Mouse (Mus musculus) MEL (cell line): ENCODE data around the gene Hspb6. TPM values are rescaled to one million over a fixed set of nuclear protein-coding genes. Genes with fewer than 3 reads are reported as not detected.

Experiments used
- DNase-seq: peaks from one replicate; pipeline ENCODE4 v3.0.0; 2011; ENCODE audit warnings: low read depth, low spot score
- H3K27ac ChIP-seq: 2 replicates; pipeline ENCODE4 v1.5.1; 2012; ENCODE audit warnings: low read depth, mild to moderate bottlenecking, control low read depth, low read length, moderate library complexity; ENCODE audit not compliant: control insufficient read depth
- H3K27me3 ChIP-seq, 2 experiments: fragments of 150-350 bp in 1 of 2; sonication (generic) in 1 of 2; 2 replicates each; pipeline ENCODE4 v1.6.1; 2012; ENCODE audit warnings: low read length in 2 of 2, mild to moderate bottlenecking in 2 of 2, improper control_type of control experiment in 1 of 2, moderate library complexity in 1 of 2; ENCODE audit not compliant: insufficient read depth in 2 of 2, control insufficient read depth in 1 of 2
- H3K36me3 ChIP-seq, 2 experiments: 2 replicates each; pipeline ENCODE4 v1.6.1; 2012 to 2014; ENCODE audit warnings: low read length in 2 of 2, improper control_type of control experiment in 1 of 2, inconsistent platforms in 1 of 2, mild to moderate bottlenecking in 1 of 2; ENCODE audit not compliant: insufficient read depth in 2 of 2, control insufficient read depth in 1 of 2
- H3K4me1 ChIP-seq, 2 experiments: fragments of 150-350 bp in 1 of 2; sonication (generic) in 1 of 2; 2 replicates each; pipeline ENCODE4 v1.6.1; 2012; ENCODE audit warnings: low read length in 2 of 2, improper control_type of control experiment in 1 of 2, mild to moderate bottlenecking in 1 of 2; ENCODE audit not compliant: insufficient read depth in 2 of 2, control insufficient read depth in 1 of 2
- H3K4me3 ChIP-seq, 2 experiments: fragments of 150-350 bp in 1 of 2; sonication (generic) in 1 of 2; 2 replicates each; pipeline ENCODE4 v1.5.1; 2012; ENCODE audit warnings: low read depth in 2 of 2, low read length in 2 of 2, mild to moderate bottlenecking in 2 of 2, moderate library complexity in 2 of 2, control low read depth in 1 of 2, improper control_type of control experiment in 1 of 2; ENCODE audit not compliant: control insufficient read depth in 1 of 2, insufficient read depth in 1 of 2
- H3K79me2 ChIP-seq: 2 replicates; pipeline ENCODE4 v1.6.1; 2012; ENCODE audit warnings: mild to moderate bottlenecking, low read length, moderate library complexity; ENCODE audit not compliant: control insufficient read depth, poor library complexity, insufficient read depth
- H3K9ac ChIP-seq: 2 replicates; pipeline ENCODE4 v1.6.1; 2012; ENCODE audit warnings: low read depth, mild to moderate bottlenecking, control low read depth, low read length, moderate library complexity; ENCODE audit not compliant: control insufficient read depth, poor library complexity, severe bottlenecking
- H3K9me3 ChIP-seq: fragments of 150-350 bp; sonication (generic); replicated peaks from 2 replicates; pipeline ENCODE4 v1.6.1; 2012; ENCODE audit warnings: mild to moderate bottlenecking, low read length, improper control_type of control experiment, moderate library complexity; ENCODE audit not compliant: insufficient read depth
- CTCF ChIP-seq, 3 experiments: IDR thresholded peaks in 2 of 3; conservative IDR thresholded peaks in 1 of 3; 2 replicates each; pipeline ENCODE4 v1.5.1; 2011 to 2012; ENCODE audit warnings: low read length in 3 of 3, low read depth in 2 of 3, mild to moderate bottlenecking in 2 of 3, improper control_type of control experiment in 1 of 3, inconsistent platforms in 1 of 3, mixed read lengths in 1 of 3, moderate library complexity in 1 of 3; ENCODE audit not compliant: control insufficient read depth in 1 of 3, insufficient read depth in 1 of 3, poor library complexity in 1 of 3, severe bottlenecking in 1 of 3
- E2F4 ChIP-seq: IDR thresholded peaks from 2 replicates; pipeline ENCODE4 v1.6.1; 2011; ENCODE audit warnings: low read depth, low read length, improper control_type of control experiment, borderline replicate concordance
- ELF1 ChIP-seq: IDR thresholded peaks from 2 replicates; pipeline ENCODE4 v1.6.1; 2014; ENCODE audit warnings: low read depth, mild to moderate bottlenecking, inconsistent platforms, low read length, improper control_type of control experiment, moderate library complexity
- EP300 ChIP-seq, 2 experiments: IDR thresholded peaks; 2 replicates each; pipeline ENCODE4 v1.6.1; 2011; ENCODE audit warnings: improper control_type of control experiment in 2 of 2, low read length in 2 of 2, low read depth in 1 of 2, mild to moderate bottlenecking in 1 of 2
- ETS1 ChIP-seq: IDR thresholded peaks from 2 replicates; pipeline ENCODE4 v1.6.1; 2012; ENCODE audit warnings: low read depth, mild to moderate bottlenecking, inconsistent platforms, low read length, improper control_type of control experiment, moderate library complexity
- GABPA ChIP-seq: IDR thresholded peaks from 2 replicates; pipeline ENCODE4 v1.6.1; 2012; ENCODE audit warnings: low read depth, mild to moderate bottlenecking, inconsistent platforms, low read length, improper control_type of control experiment, moderate library complexity
- GATA1 ChIP-seq: IDR thresholded peaks from 2 replicates; pipeline ENCODE4 v1.6.1; 2011; ENCODE audit warnings: low read depth, low read length, improper control_type of control experiment
- HCFC1 ChIP-seq: IDR thresholded peaks from 2 replicates; pipeline ENCODE4 v1.6.1; 2012; ENCODE audit warnings: low read depth, mild to moderate bottlenecking, inconsistent platforms, low read length, improper control_type of control experiment, moderate library complexity
- JUND ChIP-seq: IDR thresholded peaks from 2 replicates; pipeline ENCODE4 v1.6.1; 2011; ENCODE audit warnings: low read depth, mild to moderate bottlenecking, improper control_type of control experiment, low read length
- KAT2A ChIP-seq: conservative IDR thresholded peaks from 2 replicates; pipeline ENCODE4 v1.6.1; 2012; ENCODE audit warnings: low read depth, low read length, improper control_type of control experiment, inconsistent platforms
- MAFK ChIP-seq: IDR thresholded peaks from 2 replicates; pipeline ENCODE4 v1.6.1; 2011; ENCODE audit warnings: low read depth, mild to moderate bottlenecking, low read length, improper control_type of control experiment, borderline replicate concordance
- MAZ ChIP-seq: IDR thresholded peaks from 2 replicates; pipeline ENCODE4 v1.6.1; 2012; ENCODE audit warnings: low read depth, mild to moderate bottlenecking, inconsistent platforms, low read length, improper control_type of control experiment
- MEF2A ChIP-seq: IDR thresholded peaks from 2 replicates; pipeline ENCODE4 v1.6.1; 2014; ENCODE audit warnings: low read depth, mild to moderate bottlenecking, inconsistent platforms, low read length, improper control_type of control experiment; ENCODE audit not compliant: poor library complexity, insufficient replicate concordance, severe bottlenecking; ENCODE audit errors: extremely low read depth
- MXI1 ChIP-seq: IDR thresholded peaks from 2 replicates; pipeline ENCODE4 v1.6.1; 2011; ENCODE audit warnings: mild to moderate bottlenecking, low read depth, low read length, improper control_type of control experiment
- MYB ChIP-seq: IDR thresholded peaks from 2 replicates; pipeline ENCODE4 v1.6.1; 2011; ENCODE audit warnings: mild to moderate bottlenecking, low read depth, low read length, improper control_type of control experiment
- MYC ChIP-seq: IDR thresholded peaks from 2 replicates; pipeline ENCODE4 v1.6.1; 2011; ENCODE audit warnings: low read depth, mild to moderate bottlenecking, low read length, improper control_type of control experiment, moderate library complexity
- NRF1 ChIP-seq: IDR thresholded peaks from 2 replicates; pipeline ENCODE4 v1.6.1; 2014; ENCODE audit warnings: low read depth, mild to moderate bottlenecking, inconsistent platforms, low read length, improper control_type of control experiment, moderate library complexity; ENCODE audit not compliant: poor library complexity, insufficient read depth, severe bottlenecking
- POLR2A ChIP-seq, 2 experiments: IDR thresholded peaks; 2 replicates each; pipeline ENCODE4 v1.6.1; 2011 to 2012; ENCODE audit warnings: low read length in 2 of 2, mild to moderate bottlenecking in 2 of 2, control low read depth in 1 of 2, improper control_type of control experiment in 1 of 2, low read depth in 1 of 2, moderate library complexity in 1 of 2; ENCODE audit not compliant: control insufficient read depth in 1 of 2, insufficient read depth in 1 of 2, poor library complexity in 1 of 2
- POLR2AphosphoS5 ChIP-seq: IDR thresholded peaks from 2 replicates; pipeline ENCODE4 v1.6.1; 2012; ENCODE audit warnings: low read depth, borderline replicate concordance, mild to moderate bottlenecking, inconsistent platforms, low read length, moderate library complexity, mixed read lengths
- RAD21 ChIP-seq: IDR thresholded peaks from 2 replicates; pipeline ENCODE4 v1.6.1; 2011; ENCODE audit warnings: mild to moderate bottlenecking, low read depth, low read length, improper control_type of control experiment
- RCOR1 ChIP-seq: IDR thresholded peaks from 2 replicates; pipeline ENCODE4 v1.6.1; 2012; ENCODE audit warnings: low read depth, mild to moderate bottlenecking, inconsistent platforms, low read length, improper control_type of control experiment
- SMC3 ChIP-seq: IDR thresholded peaks from 2 replicates; pipeline ENCODE4 v1.6.1; 2011; ENCODE audit warnings: low read depth, low read length, improper control_type of control experiment
- TBP ChIP-seq: IDR thresholded peaks from 2 replicates; pipeline ENCODE4 v1.8.0; 2011; ENCODE audit warnings: low read depth, low read length, improper control_type of control experiment
- UBTF ChIP-seq: IDR thresholded peaks from 2 replicates; pipeline ENCODE4 v1.6.1; 2012; ENCODE audit warnings: low read depth, mild to moderate bottlenecking, inconsistent platforms, low read length, improper control_type of control experiment, moderate library complexity, borderline replicate concordance; ENCODE audit not compliant: insufficient read depth
- USF1 ChIP-seq: IDR thresholded peaks from 2 replicates; pipeline ENCODE4 v1.6.1; 2014; ENCODE audit warnings: low read depth, mild to moderate bottlenecking, inconsistent platforms, low read length, improper control_type of control experiment, moderate library complexity
- USF2 ChIP-seq, 2 experiments: IDR thresholded peaks; 2 replicates each; pipeline ENCODE4 v1.6.1; 2011 to 2012; ENCODE audit warnings: improper control_type of control experiment in 2 of 2, low read length in 2 of 2, borderline replicate concordance in 1 of 2, inconsistent platforms in 1 of 2, low read depth in 1 of 2, mild to moderate bottlenecking in 1 of 2; ENCODE audit not compliant: insufficient read depth in 1 of 2
- ZKSCAN1 ChIP-seq: IDR thresholded peaks from 2 replicates; pipeline ENCODE4 v1.6.1; 2012; ENCODE audit warnings: low read depth, mild to moderate bottlenecking, inconsistent platforms, low read length, improper control_type of control experiment, moderate library complexity
- ZMIZ1 ChIP-seq: IDR thresholded peaks from 2 replicates; pipeline ENCODE4 v1.6.1; 2012; ENCODE audit warnings: low read depth, mild to moderate bottlenecking, inconsistent platforms, low read length, improper control_type of control experiment, moderate library complexity
- polyA plus RNA-seq, 2 experiments: library from polyadenylated mRNA; stranded (reverse) in 1 of 2; unstranded in 1 of 2; fragments of >175 nt in 1 of 2; fragments of >200 nt in 1 of 2; gene quantifications; 2 replicates each; pipeline versions ENCODE4 v1.2.1 to v1.2.4; 2012; ENCODE audit warnings: low replicate concordance in 2 of 2, low read depth in 1 of 2; ENCODE audit not compliant: insufficient read length in 2 of 2, insufficient read depth in 1 of 2, missing spikeins in 1 of 2
- total RNA-seq: library from RNA; depleted of rRNA; stranded (reverse); fragments of 300-350 nt; gene quantifications from 2 replicates; pipeline ENCODE4 v1.2.3, GENCODE M21; 2012

The Hspb6 gene
- total and polyA plus RNA-seq, 3 experiments: 1.5 to 12.4 TPM; not detected in 1

DNA sequence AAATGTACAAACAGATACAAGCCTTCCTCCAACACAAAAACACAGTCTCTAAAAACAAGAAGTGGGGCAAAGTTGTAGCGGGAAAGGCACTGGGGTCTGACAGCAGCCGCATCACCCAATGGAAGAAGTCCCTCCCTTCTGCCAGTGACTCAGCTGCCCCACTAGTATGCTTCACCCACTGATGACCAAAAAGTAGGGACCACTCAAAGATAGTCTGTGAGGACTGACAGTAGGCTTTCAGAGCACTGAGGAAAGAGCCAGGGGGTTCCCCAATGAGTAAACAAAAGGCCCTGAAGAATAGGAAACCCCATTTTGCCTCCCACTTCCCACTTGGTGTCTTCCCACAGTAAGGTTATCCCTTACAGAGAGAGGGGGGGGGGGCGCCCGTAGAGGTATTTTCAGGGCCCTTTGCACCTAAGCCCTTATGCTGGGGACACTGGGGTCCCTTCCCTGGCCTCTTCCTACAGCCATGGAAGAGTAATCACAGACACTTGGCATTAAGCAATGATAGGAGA, 42.6 kb downstream of the Hspb6 start (continued):
- TF ChIP-seq MAFK (no peak), ELF1 (no peak), E2F4 (no peak), POLR2AphosphoS5 (no peak), ZKSCAN1 (no peak), GABPA (no peak), NRF1 (no peak), JUND (0 out of 2 replicates have a peak, but pooled peaks have one; percentile 5), TBP (no peak), MYC (no peak), RAD21 (no peak), ZMIZ1 (no peak), HCFC1 (no peak; the same call in 1 of the 2 replicates), MAZ (no peak), UBTF (no peak), MEF2A (no peak), MXI1 (0 out of 2 replicates have a peak, but pooled peaks have one; percentile 2)
- TF ChIP-seq, all 39 proteins: peak for 6

DNA sequence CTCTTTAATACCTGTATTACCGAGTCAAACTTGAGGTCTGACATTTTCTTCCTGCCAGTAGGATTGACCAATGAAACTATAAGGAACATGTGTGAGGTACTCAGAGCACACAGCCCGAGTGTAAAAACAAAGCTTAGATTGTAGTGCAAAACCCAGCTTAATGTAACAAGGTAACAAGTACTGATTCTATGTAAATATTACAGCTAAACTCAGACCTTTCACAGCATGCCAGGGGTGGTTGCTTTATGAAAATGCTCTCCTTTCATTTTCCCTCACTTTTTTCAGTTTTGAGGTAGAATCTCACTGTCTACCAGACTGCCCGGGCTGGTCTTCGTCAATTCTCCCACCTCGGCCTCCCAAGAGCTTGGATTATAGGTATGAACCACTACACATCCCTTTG, 44.1 kb downstream of the Hspb6 start:
- no peak overlapping the region for H3K27ac ChIP-seq
- H3K4me1 ChIP-seq: peaks cover 7 to 35% of the 10 kb centered on the region in 2 experiments; a peak in 3 of 4 replicates
- peaks cover 0 to 13% of the 10 kb centered on the region in 2 experiments; a peak in 2 of 4 replicates for H3K36me3 ChIP-seq
- peaks cover 1% of the 10 kb centered on the region for H3K79me2 ChIP-seq
- H3K9ac ChIP-seq: no peak overlapping the region
- TF ChIP-seq POLR2A (IDR thresholded peaks at IDR 0.05; ENCODE audit: control insufficient read depth in 1 of 2, insufficient read depth in 1 of 2, low read depth in 1 of 2, low read length in 2 of 2, poor library complexity in 1 of 2): no peak
- TF ChIP-seq ELF1: no peak
- no peak for TF ChIP-seq KAT2A
- TF ChIP-seq RCOR1: no peak
- TF ChIP-seq CTCF (IDR thresholded peaks at IDR 0.05 in 2 of 3, conservative IDR thresholded peaks at IDR 0.05 in 1 of 3; ENCODE audit: control insufficient read depth in 1 of 3, insufficient read depth in 1 of 3, low read depth in 2 of 3, low read length in 3 of 3, poor library complexity in 1 of 3, severe bottlenecking in 1 of 3): no peak
- TF ChIP-seq ZMIZ1: no peak
- no peak for TF ChIP-seq ETS1
- TF ChIP-seq POLR2AphosphoS5: no peak
- no peak for TF ChIP-seq GABPA
- TF ChIP-seq MAZ: no peak
- no peak for TF ChIP-seq ZKSCAN1
- no peak for TF ChIP-seq E2F4
- no peak for TF ChIP-seq EP300 (IDR thresholded peaks at IDR 0.05; ENCODE audit: low read depth in 1 of 2, low read length in 2 of 2)
- TF ChIP-seq GATA1: no peak
- no peak for TF ChIP-seq NRF1
- no peak for TF ChIP-seq USF2 (IDR thresholded peaks at IDR 0.05; ENCODE audit: borderline replicate concordance in 1 of 2, insufficient read depth in 1 of 2, low read depth in 1 of 2, low read length in 2 of 2)
- no peak for TF ChIP-seq MYB
- TF ChIP-seq SMC3: no peak
- no peak for TF ChIP-seq MXI1
- no peak for TF ChIP-seq USF1
- no peaks in the 10 kb centered on the region for H3K27me3 ChIP-seq
- H3K9me3 ChIP-seq: no peaks in the 10 kb centered on the region
- DNase-seq: no peak
- no peak overlapping the region for H3K4me3 ChIP-seq
